Mouse (Mus musculus): ENCODE data around the gene Npdc1. TPM values are rescaled to one million over a fixed set of nuclear protein-coding genes. Genes with fewer than 3 reads are reported as not detected.

The Npdc1 gene
- total and polyA plus RNA-seq, 3 experiments = not detected

- TF ChIP-seq NRF1 (IDR thresholded peaks at IDR 0.05; ENCODE audit: insufficient read depth, low read depth, low read length, poor library complexity, severe bottlenecking) = no peak
Observed at GRCm38 (mm10) chr2:25364761-25365090, 34.4 kb upstream of the Npdc1 start (continued).

GRCm38 (mm10) chr2:25365091-25365761 is 33.9 kb upstream of the Npdc1 start, which contains the start of gene Uap1l1:
Gene Uap1l1, minus strand, starts transcription at chr2:25365682.
- Histone ChIP-seq H3K27ac (ENCODE audit: control insufficient read depth, low read depth, low read length) (0 out of 2 replicates have a peak within 1 kb of the TSS, but pooled peaks have one; percentile 19), H3K36me3 (ENCODE audit: control insufficient read depth in 1 of 2, insufficient read depth in 2 of 2, low read length in 2 of 2) (peaks cover 0 to 3% of the 10 kb centered on the region in 2 experiments; a peak in 2 of 4 replicates), H3K4me3 (ENCODE audit: control insufficient read depth in 1 of 2, insufficient read depth in 1 of 2, low read depth in 2 of 2, low read length in 2 of 2) (peak within 1 kb of the TSS; percentile 76 to 91), H3K4me1 (ENCODE audit: control insufficient read depth in 1 of 2, insufficient read depth in 2 of 2, low read length in 2 of 2) (peaks cover 5 to 13% of the 10 kb centered on the region in 2 experiments), H3K9me3 (replicated peaks; ENCODE audit: insufficient read depth, low read length) (no peaks in the 10 kb centered on the region), H3K79me2 (ENCODE audit: control insufficient read depth, insufficient read depth, low read length, poor library complexity) (no peaks in the 10 kb centered on the region), H3K27me3 (ENCODE audit: control insufficient read depth in 1 of 2, insufficient read depth in 2 of 2, low read length in 2 of 2) (no peaks in the 10 kb centered on the region), H3K9ac (ENCODE audit: control insufficient read depth, low read depth, low read length, poor library complexity, severe bottlenecking) (peak within 1 kb of the TSS; percentile 68)
- peak; percentile 66 for DNase-seq (ENCODE audit: low read depth, low spot score)
- TF ChIP-seq MAZ (IDR thresholded peaks at IDR 0.05; ENCODE audit: low read depth, low read length) (no peak), TBP (IDR thresholded peaks at IDR 0.05; ENCODE audit: low read depth, low read length) (no peak), ZC3H11A (IDR thresholded peaks at IDR 0.05; ENCODE audit: low read depth, low read length) (no peak), E2F4 (IDR thresholded peaks at IDR 0.05; ENCODE audit: borderline replicate concordance, low read depth, low read length) (no peak), USF1 (IDR thresholded peaks at IDR 0.05; ENCODE audit: low read depth, low read length) (peak; percentile 78), SIN3A (IDR thresholded peaks at IDR 0.05; ENCODE audit: low read length) (no peak), CHD2 (IDR thresholded peaks at IDR 0.05; ENCODE audit: low read length) (no peak), HCFC1 (IDR thresholded peaks at IDR 0.05; ENCODE audit: low read depth, low read length) (0 out of 2 replicates have a peak, but pooled peaks have one; percentile 19), MYC (IDR thresholded peaks at IDR 0.05; ENCODE audit: low read depth, low read length) (no peak), CHD1 (IDR thresholded peaks at IDR 0.05; ENCODE audit: low read depth, low read length) (no peak), ETS1 (IDR thresholded peaks at IDR 0.05; ENCODE audit: low read depth, low read length) (0 out of 2 replicates have a peak, but pooled peaks have one; percentile 10), TCF12 (IDR thresholded peaks at IDR 0.05; ENCODE audit: low read depth, low read length) (no peak; the same call in 1 of the 2 replicates), MYB (IDR thresholded peaks at IDR 0.05; ENCODE audit: low read depth, low read length) (no peak), TAL1 (IDR thresholded peaks at IDR 0.05; ENCODE audit: low read length) (0 out of 2 replicates have a peak, but pooled peaks have one; percentile 6), MAFK (IDR thresholded peaks at IDR 0.05; ENCODE audit: borderline replicate concordance, low read depth, low read length) (no peak), ZNF384 (IDR thresholded peaks at IDR 0.05; ENCODE audit: low read depth, low read length) (no peak), KAT2A (conservative IDR thresholded peaks at IDR 0.05; ENCODE audit: low read depth, low read length) (no peak), RCOR1 (IDR thresholded peaks at IDR 0.05; ENCODE audit: low read depth, low read length) (no peak), ZKSCAN1 (IDR thresholded peaks at IDR 0.05; ENCODE audit: low read depth, low read length) (no peak), GATA1 (IDR thresholded peaks at IDR 0.05; ENCODE audit: low read depth, low read length) (no peak), POLR2A (IDR thresholded peaks at IDR 0.05; ENCODE audit: control insufficient read depth in 1 of 2, insufficient read depth in 1 of 2, low read depth in 1 of 2, low read length in 2 of 2, poor library complexity in 1 of 2) (peak; percentile 55 to 73; a peak in 3 of 4 replicates), CTCF (IDR thresholded peaks at IDR 0.05 in 2 of 3, conservative IDR thresholded peaks at IDR 0.05 in 1 of 3; ENCODE audit: control insufficient read depth in 1 of 3, insufficient read depth in 1 of 3, low read depth in 2 of 3, low read length in 3 of 3, poor library complexity in 1 of 3, severe bottlenecking in 1 of 3) (no peak), MEF2A (IDR thresholded peaks at IDR 0.05; ENCODE audit: extremely low read depth, insufficient replicate concordance, low read depth, low read length, poor library complexity, severe bottlenecking) (no peak), UBTF (IDR thresholded peaks at IDR 0.05; ENCODE audit: borderline replicate concordance, insufficient read depth, low read depth, low read length) (no peak), MAX (IDR thresholded peaks at IDR 0.05; ENCODE audit: low read length) (peak; percentile 45; the same call in 1 of the 2 replicates), NELFE (IDR thresholded peaks at IDR 0.05; ENCODE audit: low read depth, low read length) (peak; percentile 56), RAD21 (IDR thresholded peaks at IDR 0.05; ENCODE audit: low read depth, low read length) (no peak), USF2 (IDR thresholded peaks at IDR 0.05; ENCODE audit: borderline replicate concordance in 1 of 2, insufficient read depth in 1 of 2, low read depth in 1 of 2, low read length in 2 of 2) (0 out of 4 replicates have a peak, but pooled peaks of 1 of the 2 experiments have one; percentile 39), SMC3 (IDR thresholded peaks at IDR 0.05; ENCODE audit: low read depth, low read length) (no peak), EP300 (IDR thresholded peaks at IDR 0.05; ENCODE audit: low read depth in 1 of 2, low read length in 2 of 2) (no peak), POLR2AphosphoS2 (IDR thresholded peaks at IDR 0.05; ENCODE audit: low read length) (no peak), ZMIZ1 (IDR thresholded peaks at IDR 0.05; ENCODE audit: low read depth, low read length) (no peak), BHLHE40 (IDR thresholded peaks at IDR 0.05; ENCODE audit: borderline replicate concordance, low read depth, low read length) (peak; percentile 89)
